Mouse (Mus musculus): ENCODE results near the gene Hspbp1.

Gene Hspbp1

DNA sequence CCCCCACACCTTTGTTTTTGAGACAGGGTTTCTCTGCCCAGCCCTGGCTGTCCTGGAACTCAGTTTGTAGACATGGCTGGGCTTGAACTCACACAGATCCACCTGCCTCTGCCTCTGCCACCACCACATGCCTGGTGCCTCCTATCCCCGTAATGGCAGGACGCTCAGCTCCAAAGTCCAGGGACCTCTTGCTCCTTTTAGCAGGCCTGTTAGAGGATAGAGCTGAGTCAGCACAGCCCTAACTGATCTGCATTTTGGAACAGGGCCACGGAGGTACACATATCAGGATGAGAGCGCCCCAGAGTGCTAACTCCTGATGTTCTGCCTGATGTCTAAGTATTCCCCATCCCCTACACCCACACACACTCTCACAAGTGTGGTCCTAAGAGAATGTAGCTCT, 53.8 kb downstream of the Hspbp1 start, which contains the start of gene Tmem86b:
Gene Tmem86b, minus strand, starts transcription at position 392 of the 400 bp plus-strand sequence.
- no peak for DNase-seq (ENCODE audit: low spot score)

DNA sequence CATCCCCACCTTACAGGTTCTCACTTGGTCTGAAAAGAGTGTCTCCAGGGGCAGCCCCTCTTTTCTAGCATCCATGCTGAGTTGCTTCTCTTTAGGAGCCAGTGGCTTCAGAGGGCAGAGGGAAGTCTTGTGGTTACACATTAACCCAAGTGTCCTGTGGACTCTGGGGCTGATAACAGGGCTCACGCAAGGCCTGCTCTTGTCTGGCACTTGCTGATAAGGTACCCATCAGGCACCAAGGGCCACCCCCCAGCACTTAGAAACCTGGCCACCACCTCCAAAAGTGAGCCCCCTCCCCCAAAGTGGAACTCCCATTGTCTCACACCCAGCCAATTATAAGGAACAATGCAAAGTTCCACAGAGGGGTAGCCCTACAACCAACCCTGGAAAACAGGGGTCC, 54.7 kb downstream of the Hspbp1 start:
- no peak for DNase-seq (ENCODE audit: low spot score)

DNA sequence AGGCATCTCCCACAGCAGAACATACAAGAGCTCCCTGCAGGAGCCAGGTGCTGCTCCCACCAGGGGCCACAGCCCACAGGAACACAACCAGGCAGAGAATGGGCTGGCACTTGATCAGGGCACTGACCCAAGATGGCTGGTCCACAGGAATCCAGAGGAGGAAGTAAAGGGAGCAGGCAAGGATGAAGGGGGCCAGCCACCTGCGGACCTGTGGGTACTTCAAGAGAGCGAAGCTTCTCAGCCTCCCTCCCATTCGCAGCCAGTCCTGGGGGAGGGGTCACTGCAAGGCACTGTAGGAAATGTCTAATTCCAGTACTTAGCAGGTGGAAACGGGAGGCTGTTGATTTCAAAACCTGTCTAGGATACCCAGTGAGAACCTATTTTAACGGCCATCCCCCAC, 55.3 kb downstream of the Hspbp1 start:
- no peak for DNase-seq (ENCODE audit: low spot score)

DNA sequence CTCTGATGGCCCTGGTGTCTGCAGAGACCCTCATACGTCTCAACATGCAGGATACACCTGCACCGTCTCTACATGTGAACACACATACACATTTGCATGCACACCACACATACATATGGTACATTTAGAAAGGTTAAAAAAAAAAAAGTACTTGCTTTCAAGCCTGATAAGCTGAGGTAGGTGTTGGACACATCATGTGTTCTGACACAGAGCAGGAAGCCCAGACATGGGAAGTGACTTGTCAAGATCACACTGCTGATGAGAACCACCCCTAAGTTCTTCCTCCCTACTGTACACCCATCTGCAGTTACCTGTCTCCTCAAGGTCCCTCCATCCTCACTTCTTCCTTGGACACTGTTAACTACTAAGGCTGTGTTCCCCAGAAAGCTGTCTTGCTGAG, 58.9 kb downstream of the Hspbp1 start:
- DNase-seq (ENCODE audit: low spot score): no peak

DNA sequence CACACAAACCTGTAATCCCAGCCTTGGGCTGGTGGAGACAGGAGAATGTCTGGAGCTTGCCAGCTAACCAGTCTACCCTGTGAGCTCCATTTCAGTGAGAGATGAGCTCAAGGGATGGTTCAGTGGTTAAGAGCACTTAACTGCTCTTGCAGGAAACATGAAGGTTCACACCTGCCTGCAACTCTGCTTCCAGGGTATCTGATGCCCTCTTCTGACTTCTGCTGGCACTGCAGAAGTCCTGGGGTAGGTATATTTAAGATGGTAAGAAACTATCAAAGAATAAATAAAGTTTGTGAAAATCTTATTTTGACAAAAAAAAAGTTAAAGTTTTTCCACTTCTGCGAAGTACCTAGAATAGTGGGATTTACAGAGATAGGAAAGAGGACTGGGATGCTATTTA, 60.5 kb downstream of the Hspbp1 start:
- no peak for DNase-seq (ENCODE audit: low spot score)

DNA sequence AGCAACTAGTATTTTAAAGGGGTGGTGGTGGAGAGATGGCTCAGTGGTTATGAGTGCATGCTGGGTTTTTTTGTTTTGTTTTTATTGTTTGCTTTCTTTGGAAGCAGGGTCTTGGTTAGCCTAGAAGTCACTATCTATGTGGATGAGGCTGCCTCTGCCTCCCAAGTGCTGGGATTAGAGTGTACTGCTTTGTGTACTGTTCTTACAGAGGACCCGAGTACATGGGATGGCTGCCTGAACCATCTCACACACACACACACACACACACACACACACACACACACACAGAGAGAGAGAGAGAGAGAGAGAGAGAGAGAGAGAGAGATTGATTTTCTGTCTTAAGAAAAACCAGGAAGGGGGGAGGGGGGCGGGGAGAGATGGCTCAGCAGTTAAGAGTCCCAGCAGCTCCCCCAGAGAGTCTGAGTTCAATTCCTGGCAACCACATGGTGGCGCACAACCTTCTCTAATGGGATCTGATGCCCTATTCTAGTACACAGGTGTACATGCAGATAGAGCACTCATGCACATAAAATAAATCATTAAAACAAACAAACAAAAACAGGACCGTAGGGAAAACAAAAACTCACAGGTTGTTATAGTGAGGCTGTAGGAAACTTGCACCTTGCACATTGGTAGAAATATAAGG, 61.2 kb downstream of the Hspbp1 start:
- no peak for DNase-seq (ENCODE audit: low spot score)

DNA sequence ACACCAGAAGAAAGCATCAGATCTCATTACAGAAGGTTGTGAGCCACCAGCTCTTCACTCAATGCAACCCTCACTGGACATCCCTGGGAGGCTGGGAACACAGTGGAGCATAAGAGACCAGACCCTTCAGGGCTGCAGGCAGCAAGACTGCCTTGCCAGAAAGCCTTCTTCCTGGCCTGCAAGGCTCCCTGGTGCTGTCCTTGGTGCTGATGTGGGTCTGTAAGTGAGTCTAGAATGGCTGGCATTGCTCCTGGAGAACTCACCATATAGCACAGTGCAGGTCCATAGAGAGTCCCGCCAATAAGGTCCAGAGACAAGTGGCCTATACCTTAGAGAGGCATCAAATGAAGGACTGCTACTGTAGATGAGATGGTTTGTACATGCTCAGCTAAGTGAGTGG, 64.9 kb downstream of the Hspbp1 start:
- DNase-seq (ENCODE audit: low spot score): no peak

DNA sequence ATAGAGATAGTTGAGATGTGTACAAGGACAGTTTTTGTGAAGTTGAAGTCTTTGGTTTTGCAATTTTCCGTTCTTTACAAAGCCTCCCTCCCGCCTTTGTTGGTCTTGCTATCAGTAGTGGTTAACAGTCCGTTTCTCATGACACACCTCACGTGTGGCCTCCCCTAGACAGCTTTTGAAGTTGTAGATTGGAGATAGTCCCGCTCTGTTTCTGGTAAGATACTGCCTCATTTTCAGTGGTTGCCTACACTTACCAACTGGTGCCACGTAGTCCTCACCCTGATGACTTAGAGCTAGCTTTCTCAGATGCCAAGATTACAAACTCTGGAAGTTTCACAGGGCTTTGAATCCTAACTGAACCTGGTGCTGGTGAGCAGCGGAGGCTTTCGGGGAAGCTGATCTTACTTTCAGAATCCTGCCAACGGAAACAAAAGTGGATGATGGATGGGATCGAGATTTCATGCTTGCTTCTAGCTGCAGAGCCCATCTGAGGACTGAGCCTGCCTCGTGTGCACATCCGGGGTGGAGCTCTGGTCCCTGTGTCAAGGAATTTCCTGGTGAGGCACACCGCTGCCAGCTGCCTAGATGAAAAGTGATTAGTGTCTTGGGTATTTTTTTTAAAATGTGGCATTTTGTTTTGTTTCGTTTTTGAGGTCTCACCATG, 71.0 kb downstream of the Hspbp1 start:
- DNase-seq (ENCODE audit: low spot score): no peak

DNA sequence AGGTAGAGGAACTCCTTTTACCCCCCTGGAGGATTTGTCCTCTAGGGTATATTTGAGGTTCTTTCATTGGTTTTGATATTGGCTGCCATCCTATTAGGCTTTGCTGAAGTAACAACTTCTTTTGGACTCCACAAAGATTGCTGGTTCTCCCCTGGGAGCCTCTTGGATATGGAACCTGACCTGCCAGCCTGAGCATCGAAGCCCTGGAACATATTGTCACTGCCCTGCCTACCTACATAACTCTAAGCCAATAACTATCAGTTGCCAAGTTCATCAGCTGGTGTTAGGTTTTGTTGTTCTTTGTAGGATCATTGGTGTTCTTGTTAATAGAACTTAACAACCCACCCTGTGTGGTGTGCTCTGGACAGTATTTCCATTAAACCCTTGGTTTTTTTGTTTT, 71.9 kb downstream of the Hspbp1 start:
- no peak for DNase-seq (ENCODE audit: low spot score)

DNA sequence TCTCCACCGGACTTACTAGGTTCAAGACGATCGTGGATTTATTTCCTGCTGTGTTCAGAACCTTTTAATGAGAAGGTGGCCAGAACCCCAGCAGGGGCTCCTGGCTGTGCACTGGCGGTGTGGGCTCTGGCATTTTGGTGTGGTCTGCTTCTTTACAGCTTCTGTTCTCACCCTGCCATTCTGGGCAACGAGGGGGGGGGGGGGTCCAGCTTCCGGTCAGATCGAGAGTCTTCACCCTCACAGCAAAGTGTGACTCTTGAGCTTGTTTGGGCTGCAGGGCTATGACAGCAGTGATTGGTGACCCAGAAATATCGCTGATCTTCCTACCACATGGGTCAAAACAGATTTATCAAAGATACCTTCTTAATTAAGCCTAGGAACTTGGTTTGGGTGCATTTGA, 72.5 kb downstream of the Hspbp1 start:
- DNase-seq (ENCODE audit: low spot score): no peak

DNA sequence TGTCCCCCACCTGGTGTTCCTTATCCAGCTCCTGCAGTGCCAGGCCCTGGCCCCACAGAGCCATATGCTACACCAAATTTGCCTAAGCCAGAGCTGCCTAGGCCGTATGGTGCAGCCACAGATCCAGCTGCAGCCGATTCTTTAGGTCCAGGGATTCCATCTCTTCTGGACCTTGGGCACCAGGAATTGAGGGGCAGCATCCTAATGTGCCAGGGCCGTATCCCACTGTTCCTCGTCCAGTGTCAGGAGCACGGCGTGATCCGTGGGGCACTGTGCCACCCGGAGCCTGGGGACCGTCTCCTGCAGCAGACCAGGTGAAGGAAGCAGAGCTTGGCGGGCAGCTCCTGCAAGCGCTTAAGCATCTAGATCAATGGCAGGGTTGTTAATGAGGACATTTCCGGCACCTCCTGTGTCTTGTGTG, 72.9 kb downstream of the Hspbp1 start:
- DNase-seq (ENCODE audit: low spot score): no peak

DNA sequence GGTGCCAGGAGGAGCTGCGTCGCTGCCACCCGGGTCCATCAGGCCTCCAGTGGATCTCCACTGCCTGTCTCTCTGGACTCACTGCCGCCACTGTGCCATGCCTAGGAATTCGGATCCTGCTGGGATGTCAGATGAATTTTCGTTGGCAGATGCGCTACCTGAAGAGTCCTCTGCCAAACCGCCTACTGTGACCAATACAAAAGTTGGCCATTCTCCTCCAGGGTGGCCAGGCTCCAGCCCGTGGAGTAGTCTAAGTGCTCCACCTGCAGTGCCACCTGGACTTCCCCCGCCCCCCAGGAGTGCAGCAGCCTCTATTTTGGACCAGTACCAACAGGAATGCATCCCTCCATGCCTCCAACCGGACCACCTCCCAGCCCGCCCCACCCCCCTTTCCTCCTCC, 73.4 kb downstream of the Hspbp1 start:
- DNase-seq (ENCODE audit: low spot score): no peak
